Mouse (Mus musculus): ENCODE measurements at regions not wholly inside any gene's neighbourhood (a gene's known extent, or its start where the extent isn't known, plus 50 kb on each side); places are given as distances from the start of the nearest gene placed in this dataset.
A peak's percentile ranks its signal among the peaks of the same experiment; 100 is the strongest.
"Not testable (repeated sequence)": the region's sequence is repeated elsewhere in the genome, so short reads cannot be mapped to it uniquely, and the experiment has no call there.

DNA sequence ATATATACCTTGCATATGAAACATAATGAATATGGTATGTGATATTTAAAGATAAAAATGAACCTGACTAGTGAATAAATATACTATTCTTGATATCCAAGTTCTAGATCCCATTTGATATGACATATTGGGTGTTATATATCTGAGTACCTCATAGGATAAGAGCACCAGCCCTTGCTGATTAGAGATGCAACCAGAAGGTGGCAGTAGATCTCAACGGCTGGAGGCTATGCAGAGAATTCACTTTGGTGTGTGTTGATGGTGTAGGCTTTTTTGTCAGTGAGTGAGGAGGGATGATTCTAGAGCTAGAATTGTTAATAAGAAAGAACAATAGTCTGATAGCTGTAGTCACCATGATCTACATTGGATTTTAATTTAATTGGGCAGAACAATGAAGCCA, 729.2 kb upstream of the Olfr1507 start:
- not testable (repeated sequence) for DNase-seq (ENCODE audit: low spot score in 2 of 2)

DNA sequence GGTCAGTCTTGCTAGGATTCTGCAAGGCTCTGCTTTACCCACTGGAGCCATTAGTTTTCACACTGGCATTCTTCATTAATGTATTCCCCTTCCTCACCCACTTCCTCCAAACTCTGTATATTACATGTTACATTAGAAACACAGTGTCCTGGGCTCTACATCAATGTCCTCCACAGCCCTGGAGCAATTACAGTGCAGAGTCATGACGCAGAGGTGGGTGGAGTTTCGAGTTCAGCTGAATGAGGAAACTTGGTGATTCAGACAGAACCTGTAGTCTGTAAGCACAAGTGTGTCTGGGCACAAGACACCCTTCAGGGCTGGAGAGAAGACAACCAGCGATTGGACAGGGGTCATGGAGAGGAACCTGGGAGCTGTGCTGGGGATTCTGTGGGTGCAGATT, 715.0 kb upstream of the Olfr1507 start:
- not testable (repeated sequence) for DNase-seq (ENCODE audit: low spot score in 2 of 2)

DNA sequence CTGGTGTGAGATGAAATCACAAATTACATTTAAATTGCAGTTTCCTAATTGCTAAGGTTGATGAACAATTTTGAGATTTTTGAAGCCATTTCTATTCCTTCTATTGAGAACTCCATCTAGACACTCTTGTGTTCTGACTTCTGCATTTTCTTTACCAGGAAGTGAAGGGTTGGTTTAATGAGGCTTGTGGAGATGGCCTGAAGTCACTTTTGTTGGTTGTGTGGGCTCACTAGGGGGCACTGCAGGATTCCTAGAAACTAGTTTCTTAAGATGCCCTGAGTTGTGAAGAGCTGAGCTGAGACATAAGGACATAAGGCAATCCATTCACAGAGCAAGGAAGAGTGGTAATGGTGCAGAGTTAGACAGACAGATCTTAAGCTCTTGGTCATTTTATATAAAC, 713.7 kb upstream of the Olfr1507 start:
- not testable (repeated sequence) for DNase-seq (ENCODE audit: low spot score in 2 of 2)

DNA sequence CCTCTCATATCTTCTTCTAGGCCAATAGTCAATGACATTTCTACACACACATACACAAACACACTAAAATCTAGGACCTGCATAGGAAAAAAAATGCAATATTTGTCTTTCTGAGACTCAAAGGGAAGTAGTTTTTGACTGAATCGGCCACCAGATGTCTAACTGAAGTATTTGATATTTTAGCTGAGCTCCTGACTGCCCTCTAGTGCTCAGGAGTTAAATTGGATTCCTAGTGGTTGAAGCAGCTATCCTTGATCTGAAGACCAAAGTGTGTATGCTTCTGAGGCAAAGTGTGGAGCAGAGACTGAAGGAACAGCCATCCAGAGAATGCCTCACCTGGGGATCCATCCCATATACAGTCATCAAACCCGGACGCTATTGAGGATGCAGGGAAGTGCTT, 695.4 kb upstream of the Olfr1507 start:
- not testable (repeated sequence) for DNase-seq (ENCODE audit: low spot score in 2 of 2)

DNA sequence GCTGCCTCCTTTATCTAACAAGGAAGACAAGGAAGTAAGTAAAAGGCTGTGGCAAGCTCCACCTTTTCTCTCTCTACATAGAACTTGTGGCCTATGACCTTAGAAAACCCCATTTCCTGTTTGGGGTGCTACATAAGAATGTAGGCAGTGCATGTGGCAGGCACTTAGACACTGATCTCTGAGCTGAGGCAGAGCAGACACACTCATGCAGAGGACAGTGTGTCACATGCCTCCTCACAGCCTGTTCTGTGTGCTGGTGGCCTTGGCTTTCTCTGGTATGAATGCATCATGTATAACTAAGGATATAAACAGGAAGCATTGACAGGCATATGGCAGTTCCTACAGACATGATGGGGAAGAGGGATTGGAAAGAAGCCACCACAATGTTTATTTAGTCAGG, 678.5 kb upstream of the Olfr1507 start:
- not testable (repeated sequence) for DNase-seq (ENCODE audit: low spot score in 2 of 2)

DNA sequence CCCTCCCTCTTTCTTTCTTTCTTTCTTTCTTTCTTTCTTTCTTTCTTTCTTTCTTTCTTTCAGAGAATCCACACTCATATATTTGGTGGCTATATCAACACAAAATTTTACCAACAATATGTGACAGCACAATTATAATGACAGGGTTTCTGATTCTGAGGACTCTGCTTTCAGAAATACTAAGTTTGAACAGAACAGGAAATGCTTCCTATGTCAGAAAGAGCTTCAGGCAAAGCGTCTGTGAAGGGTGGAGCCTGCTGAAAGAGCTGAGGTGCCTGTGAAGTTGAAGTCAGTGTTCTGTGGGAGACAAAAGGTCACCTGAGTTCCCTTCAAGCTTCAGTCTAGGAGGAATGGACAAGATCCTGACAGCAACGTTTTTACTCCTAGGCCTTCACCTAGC, 670.8 kb upstream of the Olfr1507 start:
- DNase-seq (ENCODE audit: low spot score in 2 of 2) = not testable (repeated sequence)

DNA sequence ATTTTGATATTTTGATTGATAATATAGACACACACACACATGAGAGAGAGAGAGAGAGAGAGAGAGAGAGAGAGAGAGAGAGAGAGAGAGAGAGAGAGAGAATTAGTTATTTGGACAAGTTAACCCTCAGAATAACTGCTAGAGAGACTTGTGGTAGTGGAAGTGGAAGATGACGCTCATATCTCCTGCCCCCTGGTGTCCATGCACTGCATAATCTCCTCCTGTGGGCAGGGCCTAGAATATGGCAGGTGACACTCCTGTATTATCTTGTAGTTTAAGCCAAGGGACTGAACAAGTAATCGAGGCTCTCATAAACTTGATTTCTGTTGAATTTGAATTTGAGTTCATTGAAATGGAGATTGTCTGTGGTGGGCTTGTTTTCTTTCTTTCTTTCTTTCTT, 663.5 kb upstream of the Olfr1507 start:
- DNase-seq (ENCODE audit: low spot score in 2 of 2) = not testable (repeated sequence)

DNA sequence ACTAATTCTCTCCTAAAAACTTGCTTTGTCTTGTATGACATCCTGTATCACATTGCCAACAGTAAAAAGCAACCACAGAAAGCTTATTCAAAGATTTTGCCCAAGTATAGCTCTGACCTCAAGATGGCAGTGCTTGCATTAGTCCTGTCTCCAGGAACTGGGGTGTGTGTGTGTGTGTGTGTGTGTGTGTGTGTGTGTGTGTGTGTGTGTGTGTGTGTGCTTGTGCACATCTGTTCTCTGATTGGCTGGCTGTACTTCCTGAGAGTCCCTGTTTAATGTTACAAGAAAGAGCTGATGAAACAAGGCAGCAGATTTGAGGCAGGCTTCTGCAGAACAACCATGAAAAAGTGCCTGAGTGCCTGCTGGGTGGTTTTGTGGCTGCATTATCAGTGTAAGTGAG, 639.2 kb upstream of the Olfr1507 start:
- DNase-seq (ENCODE audit: low spot score in 2 of 2) = not testable (repeated sequence)

DNA sequence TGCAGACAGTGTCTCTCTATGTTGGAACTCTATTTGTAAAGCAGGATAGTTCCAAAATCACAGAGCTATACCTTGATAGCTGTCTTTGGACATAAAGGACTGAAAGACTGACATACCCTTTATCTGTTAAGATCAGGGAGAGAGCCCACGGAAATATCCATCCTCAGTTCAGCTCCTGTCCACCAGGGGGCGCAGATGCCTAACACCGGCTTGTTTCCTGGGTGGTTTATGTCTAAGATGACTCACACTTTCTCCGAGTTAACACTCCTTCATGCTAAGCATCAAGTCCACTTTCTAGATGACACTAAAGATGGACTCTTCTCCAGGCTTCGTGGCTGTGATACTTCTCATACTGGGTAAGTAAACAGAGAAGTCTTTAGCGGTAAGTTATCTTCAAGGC, 636.8 kb upstream of the Olfr1507 start:
- DNase-seq (ENCODE audit: low spot score in 2 of 2) = peak; percentile 6 to 25

DNA sequence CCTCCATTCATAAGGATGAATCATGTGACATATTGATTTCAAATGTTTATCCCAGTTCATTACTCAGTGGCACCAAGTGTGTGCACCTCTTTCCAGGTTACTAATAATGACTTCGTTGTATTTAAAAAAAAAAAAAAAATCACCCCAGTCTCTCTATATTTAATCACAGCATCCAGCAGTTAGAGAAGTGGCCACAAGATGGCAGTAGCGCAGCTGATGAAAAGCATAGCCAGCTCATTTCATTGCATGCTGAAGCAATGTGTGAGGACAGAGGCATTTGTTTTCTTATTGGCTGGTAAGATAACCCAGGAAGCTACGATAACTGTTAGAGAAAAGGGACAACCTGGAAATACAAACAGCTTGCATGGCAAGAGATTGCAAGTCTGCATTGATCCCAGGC, 626.2 kb upstream of the Olfr1507 start:
- peak; percentile 44 to 45 for DNase-seq (ENCODE audit: low spot score in 2 of 2)

DNA sequence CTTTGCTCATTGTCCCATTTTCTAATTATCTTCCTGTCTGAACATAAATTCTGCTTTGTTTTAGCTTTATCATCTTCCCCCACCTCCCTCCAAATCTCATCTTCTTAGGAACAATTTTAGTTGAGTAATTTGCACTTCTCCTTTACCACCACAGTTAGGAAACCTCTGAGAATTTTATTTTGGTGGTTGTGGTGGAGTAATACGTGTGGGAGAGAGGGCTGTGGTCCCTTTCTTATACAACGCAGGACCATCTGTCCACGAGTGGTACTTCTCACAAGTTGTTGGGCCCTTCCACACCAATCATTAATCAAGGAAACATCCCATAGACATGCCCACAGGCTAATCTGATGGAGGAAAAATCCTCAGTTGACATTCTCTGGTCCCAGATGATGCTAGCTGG, 614.2 kb upstream of the Olfr1507 start:
- DNase-seq (ENCODE audit: low spot score in 2 of 2) = not testable (repeated sequence)

DNA sequence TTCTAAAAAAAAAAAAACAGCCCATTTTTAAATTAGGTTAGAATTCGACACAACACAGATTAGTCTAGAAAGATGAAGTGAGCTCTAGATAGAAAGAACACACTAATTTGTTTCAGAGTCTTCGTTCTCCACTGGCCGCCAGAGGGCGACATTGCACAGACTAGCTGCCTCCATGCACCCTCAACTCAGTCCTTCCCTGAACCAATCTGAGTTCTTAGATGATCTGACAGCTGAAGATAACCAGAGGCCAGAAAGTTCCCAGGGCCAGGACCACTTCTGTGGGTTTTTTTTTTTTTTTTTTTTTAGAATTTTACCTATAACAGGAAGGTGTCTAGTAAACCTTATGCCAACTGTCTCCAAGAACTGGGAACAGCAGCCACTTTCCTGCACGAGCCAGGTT, 605.8 kb upstream of the Olfr1507 start:
- DNase-seq (ENCODE audit: low spot score in 2 of 2) = peak; percentile 3 to 10

DNA sequence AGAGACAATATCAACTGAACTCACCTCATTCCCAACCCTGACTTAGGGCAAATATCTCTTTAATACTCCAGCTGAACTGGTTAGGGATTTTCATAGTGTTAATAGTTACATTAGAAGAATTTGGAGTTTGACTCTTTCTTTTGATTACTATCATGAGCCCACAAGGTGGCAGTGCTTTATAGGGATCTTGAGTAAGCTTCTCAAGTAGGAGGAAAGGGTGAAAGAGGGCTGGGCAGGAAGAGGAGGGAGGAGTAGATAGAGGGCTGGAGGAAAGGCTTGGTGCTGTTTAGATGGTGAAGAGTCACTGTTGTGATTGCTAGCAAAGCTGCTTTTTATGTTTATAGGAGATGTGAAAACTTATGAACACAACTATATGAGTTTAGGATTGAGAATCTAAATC, 595.4 kb upstream of the Olfr1507 start:
- DNase-seq (ENCODE audit: low spot score in 2 of 2) = not testable (repeated sequence)

DNA sequence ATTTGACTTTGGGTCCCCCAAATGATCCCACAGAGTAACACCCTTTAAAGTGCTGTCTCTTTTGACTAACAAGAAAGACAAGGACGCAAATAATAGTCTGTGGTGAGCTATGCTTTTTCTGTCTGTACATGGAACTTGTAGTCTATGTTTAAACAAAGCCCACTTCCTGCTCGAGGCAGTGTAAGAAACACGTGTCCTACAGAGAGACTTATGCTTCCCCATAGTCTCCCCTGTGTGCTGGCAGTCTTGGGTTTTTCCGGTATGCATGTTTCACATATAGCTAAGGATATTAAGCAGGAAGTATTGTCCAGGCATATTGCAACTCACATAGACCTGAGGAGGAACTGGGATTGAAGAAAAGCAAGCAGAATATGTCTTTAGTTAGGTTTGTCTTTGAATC, 586.3 kb upstream of the Olfr1507 start:
- not testable (repeated sequence) for DNase-seq (ENCODE audit: low spot score in 2 of 2)

DNA sequence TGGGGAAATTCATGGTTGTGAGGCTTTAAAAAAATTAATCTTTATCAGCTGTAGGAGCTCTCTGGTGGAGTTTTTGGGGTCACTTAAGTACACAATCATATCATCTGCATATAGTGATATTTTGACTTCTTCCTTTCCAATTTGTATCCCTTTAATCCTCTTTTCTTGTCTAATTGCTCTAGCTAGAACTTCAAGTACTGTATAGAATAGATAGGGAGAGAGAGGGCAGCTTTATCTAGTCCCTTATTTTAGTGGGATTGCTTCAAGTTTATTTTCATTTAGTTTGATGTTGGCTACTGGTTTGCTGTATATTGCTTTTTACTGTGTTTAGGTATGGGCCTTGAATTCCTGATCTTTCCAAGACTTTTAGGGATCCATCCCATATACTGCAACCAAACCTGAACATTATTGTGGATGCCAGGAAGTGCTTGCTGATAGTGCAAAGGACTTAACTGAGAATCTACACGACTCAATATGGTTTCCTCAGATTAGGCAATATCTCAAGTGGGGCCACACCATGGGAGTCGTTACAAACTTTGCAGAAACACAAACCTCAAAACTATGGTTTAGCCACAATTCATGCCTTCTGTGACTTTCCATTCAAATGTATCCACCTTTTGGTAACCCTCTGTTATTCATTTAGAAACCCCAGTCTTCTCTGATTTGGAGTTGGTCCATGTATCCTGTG, 585.6 kb upstream of the Olfr1507 start:
- DNase-seq (ENCODE audit: low spot score in 2 of 2) = not testable (repeated sequence)

DNA sequence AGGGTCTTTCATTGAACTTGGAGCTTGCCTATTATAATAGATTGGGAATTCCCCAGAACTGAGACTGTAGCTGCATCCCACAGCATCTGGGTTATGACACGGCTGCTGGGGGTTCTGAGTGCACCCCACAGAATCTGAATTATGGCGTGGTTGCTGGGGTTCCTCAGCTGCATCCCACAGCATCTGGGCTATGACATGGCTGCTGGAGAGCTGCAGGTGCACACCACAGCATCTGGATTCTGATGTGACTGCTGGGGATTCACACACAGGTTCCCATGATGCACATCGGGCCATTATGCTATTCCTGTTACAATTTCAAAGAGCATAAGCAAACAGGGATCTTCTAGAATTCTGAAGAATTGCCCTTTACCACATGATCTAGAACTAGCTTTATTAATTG, 585.0 kb upstream of the Olfr1507 start:
- not testable (repeated sequence) for DNase-seq (ENCODE audit: low spot score in 2 of 2)

DNA sequence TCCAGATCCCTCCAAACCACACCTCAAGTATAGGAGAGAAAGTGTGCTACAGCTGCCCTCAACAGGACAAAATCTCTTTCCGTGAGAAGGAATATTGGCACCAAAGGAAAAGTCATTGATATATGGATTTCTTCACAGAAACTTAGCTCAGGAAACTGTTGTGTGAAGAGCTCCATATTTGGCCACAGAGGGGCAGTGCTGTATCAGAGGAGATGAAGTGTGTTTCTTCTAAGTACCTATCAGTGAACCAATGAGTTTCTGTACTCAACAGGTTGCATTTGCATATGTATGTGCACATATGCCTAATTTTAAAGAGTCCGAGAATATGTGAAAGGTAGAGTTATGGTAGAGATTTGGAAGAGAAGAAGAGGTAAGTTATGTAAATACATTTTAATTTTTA, 580.4 kb upstream of the Olfr1507 start:
- DNase-seq (ENCODE audit: low spot score in 2 of 2) = not testable (repeated sequence)

DNA sequence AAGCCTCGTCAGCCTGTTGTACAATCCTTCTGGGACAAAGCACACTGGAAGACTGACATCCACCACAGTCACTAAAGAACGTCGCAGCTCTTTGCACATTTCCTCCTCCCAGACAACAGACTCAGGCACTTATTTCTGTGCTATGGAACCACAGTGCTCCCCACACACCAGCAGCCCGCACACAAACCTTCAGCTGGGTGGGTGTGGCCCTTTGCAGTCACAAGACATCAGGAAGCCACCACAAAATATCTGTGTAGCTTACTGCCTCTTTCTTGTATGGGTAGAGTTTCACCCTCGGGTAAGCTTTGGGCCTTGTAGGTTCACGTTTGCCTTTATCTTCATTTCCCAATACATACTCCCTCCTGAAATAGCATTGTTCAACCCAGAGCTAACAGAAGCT, 577.6 kb upstream of the Olfr1507 start:
- DNase-seq (ENCODE audit: low spot score in 2 of 2) = not testable (repeated sequence)

DNA sequence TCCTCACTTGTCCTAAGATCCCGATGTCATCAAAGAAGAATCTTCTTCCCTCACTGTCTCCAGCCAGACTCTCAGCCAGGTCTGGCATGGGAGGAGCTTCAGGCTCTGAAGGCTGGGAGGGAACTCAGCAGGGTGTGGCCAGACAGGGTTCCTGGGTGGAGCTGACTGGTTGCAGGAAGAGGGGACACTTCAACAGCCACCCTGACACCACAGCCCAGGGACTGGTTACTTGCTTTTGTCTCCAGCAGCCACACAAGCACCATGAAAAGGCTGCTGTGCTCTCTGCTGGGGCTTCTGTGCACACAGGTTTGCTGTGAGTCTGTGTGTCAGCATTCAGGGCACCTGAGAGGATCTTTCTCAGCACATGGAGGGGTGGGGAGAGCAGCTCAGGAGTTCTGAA, 577.0 kb upstream of the Olfr1507 start:
- DNase-seq (ENCODE audit: low spot score in 2 of 2) = not testable (repeated sequence)

DNA sequence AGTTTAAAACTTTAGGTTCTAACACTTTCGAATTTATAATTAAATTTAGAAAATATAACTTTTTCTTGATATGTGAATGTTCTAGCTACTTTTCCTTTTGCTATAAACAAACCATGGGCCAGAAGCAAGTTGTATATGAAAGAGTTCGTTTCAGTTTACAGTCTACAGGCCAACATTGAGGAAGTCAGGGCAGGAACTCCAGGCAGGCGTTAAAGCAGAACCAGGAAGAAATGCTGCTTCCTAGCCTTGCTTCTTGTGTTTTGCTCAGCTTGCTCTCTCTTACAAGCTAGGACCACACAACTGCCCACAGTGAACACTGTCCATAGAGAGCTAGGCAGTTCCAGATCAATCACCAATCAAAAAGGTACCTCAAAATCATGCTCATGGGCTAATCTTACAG, 558.9 kb upstream of the Olfr1507 start:
- DNase-seq (ENCODE audit: low spot score in 2 of 2) = not testable (repeated sequence)

DNA sequence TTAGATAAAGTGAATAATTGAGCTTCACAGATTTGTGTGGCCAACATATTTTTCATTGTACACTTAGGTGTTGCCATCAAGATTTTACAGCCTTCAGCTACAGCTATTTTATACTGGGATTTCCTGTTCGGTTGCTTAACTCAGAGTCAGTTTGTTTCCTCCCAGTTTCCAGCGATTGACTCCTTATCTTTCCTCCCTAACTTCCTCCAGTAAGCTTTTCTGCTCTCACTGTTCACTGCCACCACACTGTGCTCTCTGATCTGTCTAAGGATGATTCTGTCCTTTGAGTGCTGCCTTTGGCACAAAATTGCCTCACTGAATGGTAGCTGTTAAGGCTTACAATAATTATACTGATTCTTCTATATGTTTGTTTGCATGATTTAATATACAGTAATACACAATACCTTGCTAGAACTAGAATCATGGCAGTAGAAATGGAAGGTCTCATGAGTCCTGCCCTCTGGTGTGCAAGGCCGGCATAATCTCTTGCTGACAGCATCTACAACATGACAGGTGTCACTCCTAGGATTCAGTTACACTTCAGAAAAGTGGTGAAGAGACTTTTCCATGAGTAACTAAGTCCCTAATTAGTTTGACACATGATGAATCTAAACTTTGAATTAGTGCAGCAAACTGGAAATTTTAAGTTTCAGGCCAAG, 558.0 kb upstream of the Olfr1507 start:
- not testable (repeated sequence) for DNase-seq (ENCODE audit: low spot score in 2 of 2)

DNA sequence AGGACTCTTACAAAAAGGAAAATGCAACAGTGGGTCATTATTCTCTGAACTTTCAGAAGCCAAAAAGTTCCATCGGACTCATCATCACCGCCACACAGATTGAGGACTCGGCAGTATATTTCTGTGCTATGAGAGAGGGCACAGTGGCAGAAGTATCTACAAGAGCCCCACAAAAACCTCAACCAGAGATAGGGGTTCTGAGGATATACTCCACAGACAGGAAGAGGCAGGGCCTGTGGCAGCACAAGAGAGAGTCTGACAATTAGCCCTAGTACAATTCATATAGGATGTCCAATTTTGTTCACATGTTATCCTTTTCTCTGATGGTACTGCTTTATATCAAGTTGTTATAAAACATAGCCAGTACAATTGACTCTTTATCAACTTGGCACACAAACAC, 552.1 kb upstream of the Olfr1507 start:
- DNase-seq (ENCODE audit: low spot score in 2 of 2) = not testable (repeated sequence)

DNA sequence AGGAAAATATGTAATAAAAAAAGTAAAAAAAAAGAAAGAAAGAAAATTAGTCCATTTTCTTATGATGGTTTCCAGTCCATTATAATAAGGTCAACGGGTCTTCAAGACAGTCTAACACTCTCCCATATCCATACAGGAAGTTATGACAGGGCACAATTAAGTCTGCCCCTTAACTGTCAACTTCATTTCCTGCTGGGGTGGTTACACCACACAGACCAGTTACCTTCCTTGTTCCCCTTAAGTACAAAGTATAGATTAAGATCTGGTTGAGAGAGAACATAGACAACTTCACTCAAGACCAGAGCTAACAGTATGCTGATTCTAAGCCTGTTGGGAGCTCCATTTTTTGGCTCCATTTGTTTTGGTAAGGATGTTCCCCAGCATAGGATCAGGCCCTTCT, 551.4 kb upstream of the Olfr1507 start:
- DNase-seq (ENCODE audit: low spot score in 2 of 2) = not testable (repeated sequence)

Measured in layer of hippocampus, postnatal 10 days (tissue).